Mouse (Mus musculus) left cerebral cortex, postnatal 10 days (tissue): ENCODE measurements around the gene St3gal3. TPM values are rescaled to one million over a fixed set of nuclear protein-coding genes. Genes with fewer than 3 reads are reported as not detected.

Experiments
- DNase-seq, 2 experiments: peaks; one replicate each; pipeline ENCODE4 v3.0.0; 2021 to 2022; ENCODE audit warnings: low spot score in 2 of 2, mixed read lengths in 1 of 2; ENCODE audit errors: extremely low spot score in 1 of 2
- intact Hi-C: fragments of 180-260 bp; cut with DNase I; formaldehyde crosslinking; loops from one replicate; pipeline ENCODE4 v1.15.1; 2025
- total RNA-seq, 2 experiments: library from RNA; stranded (reverse); gene quantifications; 2 replicates each; pipeline ENCODE4 v1.2.3; 2021

Gene St3gal3
- total RNA-seq, 2 experiments from 2014 or later, result 36.8 to 40.2 TPM

GRCm38 (mm10) chr4:118001355-118001754 is 133.4 kb downstream of the St3gal3 start:
- DNase-seq, result peak in 1 of 2 experiments; percentile 3

GRCm38 (mm10) chr4:118000605-118001208 is 134.0 kb downstream of the St3gal3 start:
- DNase-seq, result peak in 1 of 2 experiments; percentile 20
- intact Hi-C loops, result no loop called here

More at GRCm38 (mm10) chr4:118001355-118001754, 133.4 kb downstream of the St3gal3 start:
- intact Hi-C loops, result no loop called here

- intact Hi-C loops, result no loop called here
- DNase-seq, result peak in 1 of 2 experiments; percentile 9
Measured at GRCm38 (mm10) chr4:117999951-118000350, 134.8 kb downstream of the St3gal3 start.

- intact Hi-C loops, result no loop called here
- peak in 1 of 2 experiments; percentile 68 for DNase-seq
Measured at GRCm38 (mm10) chr4:117997381-117998269, 137.1 kb downstream of the St3gal3 start.

GRCm38 (mm10) chr4:117996701-117997100 is 138.0 kb downstream of the St3gal3 start:
- peak in 1 of 2 experiments; percentile 27 for DNase-seq
- intact Hi-C loops, result no loop called here

GRCm38 (mm10) chr4:117995461-117995860 is 139.3 kb downstream of the St3gal3 start:
- intact Hi-C loops, result no loop called here
- DNase-seq, result no peak

- intact Hi-C loops, result no loop called here
- peak in 1 of 2 experiments; percentile 7 for DNase-seq
Measured at GRCm38 (mm10) chr4:117993421-117993820, 141.3 kb downstream of the St3gal3 start.

GRCm38 (mm10) chr4:117992872-117993271 is 141.8 kb downstream of the St3gal3 start:
- intact Hi-C loops, result no loop called here
- DNase-seq, result peak in 1 of 2 experiments; percentile 15

GRCm38 (mm10) chr4:117992036-117992435 is 142.7 kb downstream of the St3gal3 start:
- peak in 1 of 2 experiments; percentile 12 for DNase-seq
- intact Hi-C loops, result no loop called here

GRCm38 (mm10) chr4:117991055-117991627 is 143.6 kb downstream of the St3gal3 start:
- intact Hi-C loops, result no loop called here
- peak in 1 of 2 experiments; percentile 6 for DNase-seq

GRCm38 (mm10) chr4:117990571-117990970 is 144.1 kb downstream of the St3gal3 start:
- no peak for DNase-seq
- intact Hi-C loops, result no loop called here

GRCm38 (mm10) chr4:117989801-117990200 is 144.9 kb downstream of the St3gal3 start:
- DNase-seq, result peak in 1 of 2 experiments; percentile 10
- intact Hi-C loops, result no loop called here

- intact Hi-C loops, result no loop called here
- DNase-seq, result peak in 1 of 2 experiments; percentile 13
Measured at GRCm38 (mm10) chr4:117986766-117987165, 147.9 kb downstream of the St3gal3 start.

GRCm38 (mm10) chr4:117984993-117985587 is 149.6 kb downstream of the St3gal3 start:
- DNase-seq, result peak; percentile 26 to 58

GRCm38 (mm10) chr4:117984206-117984605 is 150.5 kb downstream of the St3gal3 start:
- intact Hi-C loops, result no loop called here
- DNase-seq, result peak in 1 of 2 experiments; percentile 10

More at GRCm38 (mm10) chr4:117984993-117985587, 149.6 kb downstream of the St3gal3 start:
- intact Hi-C loops, result no loop called here

- DNase-seq, result peak; percentile 22 to 44
- intact Hi-C loops, result no loop called here
Measured at GRCm38 (mm10) chr4:117982706-117983105, 152.0 kb downstream of the St3gal3 start.

GRCm38 (mm10) chr4:117981518-117981917 is 153.2 kb downstream of the St3gal3 start:
- no peak for DNase-seq
- intact Hi-C loops, result no loop called here

GRCm38 (mm10) chr4:117980161-117980560 is 154.6 kb downstream of the St3gal3 start:
- no peak for DNase-seq
- intact Hi-C loops, result no loop called here

GRCm38 (mm10) chr4:117979181-117979580 is 155.5 kb downstream of the St3gal3 start:
- intact Hi-C loops, result no loop called here
- no peak for DNase-seq
